Mouse (Mus musculus) heart, embryonic 11.5 days (tissue): ENCODE results near the gene Notch2. TPM values are rescaled to one million over a fixed set of nuclear protein-coding genes. Genes with fewer than 3 reads are reported as not detected.

ENCODE experiments used
- ATAC-seq: fragments of 200-750 bp; cut with Nextera tagmentation; replicated peaks from 2 replicates; pipeline ENCODE4 v1.8.0; 2017; ENCODE audit warnings: moderate library complexity; ENCODE audit not compliant: insufficient number of reproducible peaks, low FRiP score, low TSS enrichment
- H3K27ac ChIP-seq: fragments of 300-500 bp; sonication (generic); 2 replicates; pipeline ENCODE4 v1.5.1; 2014; ENCODE audit warnings: mild to moderate bottlenecking, low read depth, low read length
- H3K27me3 ChIP-seq: fragments of 300-500 bp; sonication (generic); 2 replicates; pipeline ENCODE4 v1.6.1; 2014; ENCODE audit warnings: mild to moderate bottlenecking, low read length, mixed read lengths; ENCODE audit not compliant: control insufficient read depth, insufficient read depth
- H3K36me3 ChIP-seq: fragments of 300-500 bp; sonication (generic); 2 replicates; pipeline ENCODE4 v1.6.1; 2014; ENCODE audit warnings: mild to moderate bottlenecking, low read length, moderate library complexity, mixed read lengths; ENCODE audit not compliant: control insufficient read depth, insufficient read depth
- H3K4me1 ChIP-seq: fragments of 300-500 bp; sonication (generic); 2 replicates; pipeline ENCODE4 v1.6.1; 2014; ENCODE audit warnings: low read length; ENCODE audit not compliant: control insufficient read depth, insufficient read depth
- H3K4me2 ChIP-seq: fragments of 300-500 bp; sonication (generic); 2 replicates; pipeline ENCODE4 v1.6.1; 2014; ENCODE audit warnings: mild to moderate bottlenecking, moderate library complexity
- H3K4me3 ChIP-seq: fragments of 300-500 bp; sonication (generic); 2 replicates; pipeline ENCODE4 v1.5.1; 2014; ENCODE audit warnings: low read depth, low read length
- H3K9ac ChIP-seq: fragments of 300-500 bp; sonication (generic); 2 replicates; pipeline ENCODE4 v1.6.1; 2014; ENCODE audit warnings: mild to moderate bottlenecking, low read depth, low read length, moderate library complexity
- H3K9me3 ChIP-seq: fragments of 300-500 bp; sonication (generic); replicated peaks from 2 replicates; pipeline ENCODE4 v1.6.1; 2016; ENCODE audit warnings: low read length; ENCODE audit not compliant: control insufficient read depth
- WGBS: fragments of 180-500 bp; shearing (Covaris S2); extraction: QIAGEN DNeasy Blood & Tissue Kit; methylation state at CpG from one replicate; pipeline ENCODE4 v1.1.7; 2014; ENCODE audit not compliant: insufficient replicate concordance; 5-methylcytosine and 5-hydroxymethylcytosine counted together
- polyA plus RNA-seq: library from polyadenylated mRNA; unstranded; fragments of >200 nt; fragmentation: Nextera tagmentation; extraction: Ambion mirVana; gene quantifications from 2 replicates; pipeline ENCODE4 v1.2.1, GENCODE M21; 2014

Gene Notch2
- polyA plus RNA-seq, 1 experiment from 2014 or later: 12.5 TPM

DNA sequence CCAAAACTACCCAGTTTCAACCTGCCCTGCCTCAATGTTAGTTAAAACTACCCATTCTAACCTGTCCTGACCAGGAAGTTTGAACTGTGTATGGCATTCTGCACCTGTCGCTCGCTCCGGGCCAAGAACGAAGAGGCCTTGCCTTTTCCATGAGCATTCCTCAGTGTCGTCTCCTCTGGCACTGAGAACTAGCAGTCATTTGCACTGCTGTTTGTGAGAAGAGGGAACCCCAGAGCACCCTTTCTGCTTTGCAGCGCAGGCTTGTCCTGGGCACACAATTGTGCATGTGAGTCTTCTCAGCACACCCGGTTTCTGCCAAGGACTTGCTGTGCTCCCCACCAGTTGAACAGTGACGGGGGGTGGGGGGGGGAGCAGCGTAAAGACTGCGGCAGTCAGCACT lies 15.6 kb downstream of the Notch2 start:
- Histone ChIP-seq H3K27ac (no peak overlapping the region), H3K4me2 (no peak overlapping the region), H3K4me1 (peaks cover 66% of the 10 kb centered on the region), H3K9me3 (no peaks in the 10 kb centered on the region), H3K4me3 (no peak overlapping the region), H3K27me3 (no peaks in the 10 kb centered on the region), H3K36me3 (no peaks in the 10 kb centered on the region), H3K9ac (no peak overlapping the region)
- WGBS: 73% methylated on average over 10 of the region's 10 CpGs
- no peak for ATAC-seq

DNA sequence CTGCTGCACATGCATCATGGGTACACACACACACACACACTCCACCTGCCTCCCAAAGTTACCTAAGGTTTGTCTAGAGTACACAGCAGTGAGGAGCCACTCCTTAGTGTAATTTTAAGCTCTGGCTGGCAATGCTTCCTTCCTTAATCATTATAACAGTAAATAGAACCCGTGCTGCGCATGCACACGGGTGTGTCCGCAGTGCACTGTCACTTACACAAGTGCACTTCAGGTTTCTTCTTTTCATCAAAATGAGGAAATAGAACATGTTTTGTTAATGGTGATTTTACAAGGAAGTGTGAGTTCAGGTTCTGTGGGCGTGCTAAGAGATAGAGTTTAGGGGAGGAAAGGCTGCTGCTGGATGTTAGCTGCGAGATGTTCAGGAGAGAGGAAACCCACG lies 17.8 kb downstream of the Notch2 start:
- Histone ChIP-seq H3K4me3 (no peak overlapping the region), H3K9ac (no peak overlapping the region), H3K4me1 (peaks cover 61% of the 10 kb centered on the region), H3K9me3 (no peaks in the 10 kb centered on the region), H3K27me3 (no peaks in the 10 kb centered on the region), H3K27ac (no peak overlapping the region), H3K4me2 (no peak overlapping the region), H3K36me3 (no peaks in the 10 kb centered on the region)
- ATAC-seq: no peak
- 79% methylated on average over 7 of the region's 7 CpGs for WGBS

DNA sequence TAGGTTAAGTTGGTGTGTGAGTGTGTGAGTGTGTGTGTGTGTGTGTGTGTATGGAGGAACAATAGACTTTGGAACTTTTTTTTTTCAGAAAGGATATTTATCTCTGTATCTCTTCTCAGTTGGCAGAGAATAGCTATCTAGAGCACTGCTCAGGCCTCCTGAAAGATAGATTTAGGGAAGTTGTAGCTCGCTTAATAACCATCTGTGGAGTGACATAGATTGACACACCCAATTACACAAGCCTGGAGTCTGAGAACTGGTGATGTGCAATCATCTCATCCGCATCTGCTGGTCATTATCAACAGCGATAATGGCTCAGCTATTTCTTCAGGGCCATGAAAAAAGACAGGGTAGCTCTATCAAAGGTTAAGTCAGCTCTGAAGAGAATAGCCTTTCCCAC lies 18.9 kb downstream of the Notch2 start:
- 64% methylated on average over 3 of the region's 3 CpGs for WGBS
- no peak for ATAC-seq
- H3K9ac ChIP-seq: no peak overlapping the region

DNA sequence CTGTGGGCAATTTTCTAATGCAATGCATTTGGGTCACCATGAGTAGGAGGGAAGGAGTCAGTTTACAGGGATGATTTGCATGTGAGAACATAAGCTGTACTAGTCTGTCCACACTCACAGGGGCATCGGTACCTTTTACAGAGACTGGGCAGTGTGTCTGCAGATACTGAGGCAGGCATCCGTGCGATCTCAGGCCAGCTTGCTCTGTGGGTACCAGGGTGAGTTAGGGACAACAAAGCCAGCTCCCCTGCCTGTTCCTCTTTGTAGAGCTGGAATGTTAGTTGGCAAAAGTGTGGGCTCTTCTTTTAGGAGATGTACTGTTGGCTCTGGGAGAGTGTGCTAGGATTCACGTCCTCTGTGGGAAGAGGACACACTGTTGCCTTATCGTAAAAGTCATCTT lies 19.6 kb downstream of the Notch2 start:
- no peak overlapping the region for H3K4me3 ChIP-seq
- no peak for ATAC-seq
- H3K9ac ChIP-seq: no peak overlapping the region
- H3K9me3 ChIP-seq: no peaks in the 10 kb centered on the region
- no peak overlapping the region for H3K4me2 ChIP-seq
- peaks cover 51% of the 10 kb centered on the region for H3K4me1 ChIP-seq
- WGBS: 52% methylated on average over 5 of the region's 5 CpGs
- no peak overlapping the region for H3K27ac ChIP-seq
- H3K27me3 ChIP-seq: no peaks in the 10 kb centered on the region
- H3K36me3 ChIP-seq: no peaks in the 10 kb centered on the region

More for the DNA sequence above, 18.9 kb downstream of the Notch2 start:
- no peak overlapping the region for H3K4me2 ChIP-seq
- peaks cover 56% of the 10 kb centered on the region for H3K4me1 ChIP-seq
- no peaks in the 10 kb centered on the region for H3K27me3 ChIP-seq
- H3K27ac ChIP-seq: no peak overlapping the region
- no peak overlapping the region for H3K4me3 ChIP-seq
- no peaks in the 10 kb centered on the region for H3K9me3 ChIP-seq
- H3K36me3 ChIP-seq: no peaks in the 10 kb centered on the region

DNA sequence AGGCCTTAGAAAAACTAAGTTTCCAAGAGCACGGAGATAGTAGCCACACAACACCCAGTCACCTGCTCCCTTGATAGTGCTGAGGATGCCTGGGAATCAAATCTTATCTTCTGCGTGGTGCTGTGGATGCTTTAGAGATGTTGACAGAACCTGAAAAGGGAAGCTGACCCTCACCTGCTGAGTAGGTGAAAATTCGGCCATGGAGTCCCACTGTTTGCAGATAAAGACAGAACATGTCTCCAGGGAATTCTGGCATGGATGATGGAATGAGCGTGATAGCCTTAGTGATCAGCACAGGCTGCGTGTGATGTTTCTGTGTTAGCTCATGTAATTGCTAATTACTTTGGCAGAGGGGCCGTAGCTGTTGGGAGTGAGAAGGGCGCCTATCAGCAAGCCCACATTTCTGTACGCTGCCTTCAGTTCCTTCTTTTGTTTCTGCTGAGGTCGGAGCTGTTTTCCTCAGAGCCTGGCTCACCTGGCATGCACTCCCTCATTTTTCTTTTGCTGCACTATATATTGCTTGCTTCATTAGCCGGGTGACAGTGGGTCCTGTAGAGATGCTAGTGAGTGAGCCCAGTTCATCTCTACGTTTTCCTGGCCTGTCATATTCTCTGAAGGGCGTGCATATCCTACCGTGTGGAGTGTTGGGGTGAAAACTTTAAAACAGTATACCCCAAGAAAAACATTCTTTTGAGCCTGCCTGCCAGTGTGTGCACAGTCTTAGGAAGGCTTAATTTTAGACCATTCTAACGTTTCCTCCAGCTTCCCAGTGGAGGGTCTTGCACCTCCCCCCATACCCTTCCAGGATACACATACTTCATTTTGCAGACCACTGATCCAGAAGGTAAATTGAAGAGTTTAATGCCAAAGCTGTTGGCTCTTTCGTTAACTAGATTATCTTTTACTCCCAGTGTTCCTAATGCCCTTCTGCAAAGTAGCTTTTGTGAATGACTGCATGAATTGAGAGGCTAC lies 21.6 kb downstream of the Notch2 start:
- no peak overlapping the region for H3K4me2 ChIP-seq
- ATAC-seq: no peak
- 45% methylated on average over 15 of the region's 15 CpGs for WGBS
- no peaks in the 10 kb centered on the region for H3K9me3 ChIP-seq
- H3K4me1 ChIP-seq: peaks cover 42% of the 10 kb centered on the region
- H3K36me3 ChIP-seq: no peaks in the 10 kb centered on the region
- no peak overlapping the region for H3K9ac ChIP-seq
- H3K27ac ChIP-seq: no peak overlapping the region
- H3K27me3 ChIP-seq: no peaks in the 10 kb centered on the region
- no peak overlapping the region for H3K4me3 ChIP-seq

DNA sequence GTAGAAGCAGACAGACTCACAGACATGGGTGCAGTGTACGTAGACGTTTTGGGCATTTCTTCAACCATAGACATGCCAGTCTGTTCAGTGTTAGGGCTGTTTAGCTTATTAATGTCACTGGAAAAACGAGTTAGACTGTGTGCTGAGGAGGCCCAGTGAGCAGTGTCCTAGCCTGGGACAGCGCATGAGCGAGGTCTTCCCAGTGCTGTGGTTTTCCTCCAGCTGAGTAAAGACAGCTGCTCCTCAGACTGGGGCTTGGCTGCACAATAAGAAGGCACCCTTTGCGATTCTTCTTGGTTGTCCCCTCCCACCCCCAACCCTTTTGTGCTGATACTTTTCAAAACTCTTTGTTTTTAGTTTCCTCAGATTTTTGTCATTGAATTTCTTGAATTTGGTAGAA lies 22.8 kb downstream of the Notch2 start:
- H3K27ac ChIP-seq: no peak overlapping the region
- H3K4me2 ChIP-seq: no peak overlapping the region
- no peaks in the 10 kb centered on the region for H3K27me3 ChIP-seq
- ATAC-seq: no peak
- no peaks in the 10 kb centered on the region for H3K9me3 ChIP-seq
- peaks cover 43% of the 10 kb centered on the region for H3K4me1 ChIP-seq
- H3K4me3 ChIP-seq: no peak overlapping the region
- 71% methylated on average over 6 of the region's 6 CpGs for WGBS
- H3K36me3 ChIP-seq: no peaks in the 10 kb centered on the region
- no peak overlapping the region for H3K9ac ChIP-seq

DNA sequence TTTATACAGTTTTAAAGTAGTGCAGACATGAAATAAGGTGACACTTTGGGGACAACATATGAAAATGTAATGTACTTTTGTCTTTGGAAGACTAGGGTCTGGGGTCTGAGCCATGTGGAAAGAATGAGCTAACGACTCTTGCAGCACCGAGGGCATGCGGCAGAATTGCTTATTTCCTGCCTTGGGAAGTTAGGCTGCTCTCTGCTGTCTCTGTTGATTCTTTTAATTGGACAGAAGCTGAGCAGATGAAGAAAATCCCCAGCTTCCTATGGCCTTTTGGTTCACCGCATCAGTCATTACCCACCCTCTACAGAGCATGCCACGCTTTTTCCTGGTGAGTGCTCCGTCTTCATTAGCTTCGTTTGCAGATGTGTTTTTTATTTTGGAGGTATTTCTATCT lies 23.8 kb downstream of the Notch2 start:
- H3K27ac ChIP-seq: no peak overlapping the region
- no peak for ATAC-seq
- no peak overlapping the region for H3K9ac ChIP-seq
- H3K9me3 ChIP-seq: no peaks in the 10 kb centered on the region
- no peak overlapping the region for H3K4me2 ChIP-seq
- H3K4me3 ChIP-seq: no peak overlapping the region
- no peaks in the 10 kb centered on the region for H3K27me3 ChIP-seq
- H3K36me3 ChIP-seq: no peaks in the 10 kb centered on the region
- H3K4me1 ChIP-seq: peaks cover 38% of the 10 kb centered on the region
- 66% methylated on average over 7 of the region's 7 CpGs for WGBS

DNA sequence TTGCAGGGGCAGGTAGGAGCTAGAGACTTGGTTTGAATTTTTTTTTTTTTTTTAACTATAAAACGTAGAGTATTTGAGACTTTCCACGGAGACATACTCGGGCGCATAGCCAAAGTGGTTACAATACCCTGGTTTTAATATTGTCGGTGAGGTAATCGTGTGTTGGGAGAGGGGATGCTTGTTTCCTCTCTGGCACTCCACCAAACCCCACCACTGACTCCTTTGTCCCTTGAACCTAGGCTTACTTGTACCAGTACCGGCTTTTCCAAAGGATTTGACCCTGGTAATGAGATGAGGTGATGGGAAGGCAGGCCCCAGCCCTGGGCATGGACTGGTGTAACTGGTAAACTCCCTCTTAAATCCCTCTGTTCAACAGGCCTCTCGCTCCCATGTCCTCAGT lies 25.3 kb downstream of the Notch2 start:
- H3K27ac ChIP-seq: peak overlapping the region; percentile 29; the same call in 1 of the 2 replicates
- H3K9me3 ChIP-seq: no peaks in the 10 kb centered on the region
- H3K27me3 ChIP-seq: no peaks in the 10 kb centered on the region
- H3K4me1 ChIP-seq: peaks cover 46% of the 10 kb centered on the region
- ATAC-seq: no peak
- H3K9ac ChIP-seq: no peak overlapping the region
- WGBS: 79% methylated on average over 8 of the region's 8 CpGs
- H3K4me3 ChIP-seq: no peak overlapping the region
- no peak overlapping the region for H3K4me2 ChIP-seq
- no peaks in the 10 kb centered on the region for H3K36me3 ChIP-seq

DNA sequence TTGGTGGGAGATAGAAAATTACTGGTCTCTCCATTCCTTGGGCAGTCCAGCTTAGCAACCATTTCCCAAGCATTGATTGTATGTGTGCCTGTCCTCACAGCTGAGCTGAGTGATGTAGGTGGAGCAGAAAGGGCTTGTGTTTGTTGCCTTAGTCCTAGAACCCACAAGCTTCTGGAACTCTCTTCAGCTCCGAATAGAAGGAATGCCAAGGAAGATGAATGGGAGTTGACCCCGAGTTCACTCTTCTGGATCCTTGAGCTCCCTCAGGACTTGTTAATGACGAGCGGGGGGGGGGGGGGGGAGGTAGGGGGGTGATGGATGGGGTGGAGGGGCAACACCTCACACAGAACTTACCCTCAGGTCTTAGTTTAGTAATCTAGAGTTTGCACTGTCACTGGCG lies 25.9 kb downstream of the Notch2 start:
- H3K27me3 ChIP-seq: no peaks in the 10 kb centered on the region
- 37% methylated on average over 4 of the region's 5 CpGs for WGBS
- H3K4me3 ChIP-seq: no peak overlapping the region
- peaks cover 48% of the 10 kb centered on the region for H3K4me1 ChIP-seq
- no peak for ATAC-seq
- no peaks in the 10 kb centered on the region for H3K36me3 ChIP-seq
- no peaks in the 10 kb centered on the region for H3K9me3 ChIP-seq
- H3K4me2 ChIP-seq: no peak overlapping the region
- no peak overlapping the region for H3K9ac ChIP-seq
- peak overlapping the region; percentile 29; the same call in 1 of the 2 replicates for H3K27ac ChIP-seq
